Mouse (Mus musculus): ENCODE results near the gene Tfeb. TPM values are rescaled to one million over a fixed set of nuclear protein-coding genes. Genes with fewer than 3 reads are reported as not detected.

Tfeb gene
- polyA plus RNA-seq, 2 experiments, result 10.6 to 12.2 TPM

GRCm38 (mm10) chr17:47832501-47833028, 95.7 kb downstream of the Tfeb start:
- Histone ChIP-seq H3K4me1 (ENCODE audit: control insufficient read depth, insufficient read depth, low read length) (peaks cover 42% of the 10 kb centered on the region), H3K4me2 (replicated peaks; ENCODE audit: low read depth, low read length, severe bottlenecking) (peak overlapping the region; percentile 88), H3K4me3 (replicated peaks; ENCODE audit: low read length) (peak overlapping the region; percentile 92), H3K36me3 (ENCODE audit: control insufficient read depth, insufficient read depth, low read length) (peaks cover 30% of the 10 kb centered on the region), H3K9ac (ENCODE audit: low read depth, low read length, severe bottlenecking) (peak overlapping the region; percentile 84), H3K9me3 (ENCODE audit: control insufficient read depth, low read length) (no peaks in the 10 kb centered on the region), H3K27me3 (ENCODE audit: control insufficient read depth, insufficient read depth, low read length) (no peaks in the 10 kb centered on the region; the same call in 1 of the 2 replicates), H3K27ac (replicated peaks; ENCODE audit: low read depth, low read length) (peak overlapping the region; percentile 87)
- peak; percentile 54 for ATAC-seq (ENCODE audit: low FRiP score, low read depth)
- DNase-seq (ENCODE audit: low spot score), result no peak
- under 1% methylated on average over 16 of the region's 17 CpGs for WGBS
- no peak for TF ChIP-seq POLR2A (IDR thresholded peaks at IDR 0.05; ENCODE audit: borderline replicate concordance, extremely low read depth, insufficient read depth, insufficient read length)

GRCm38 (mm10) chr17:47833029-47833627, 96.3 kb downstream of the Tfeb start:
- WGBS, result 2% methylated on average over 28 of the region's 45 CpGs
- peak; percentile 82 for ATAC-seq (ENCODE audit: low FRiP score, low read depth)

DNA sequence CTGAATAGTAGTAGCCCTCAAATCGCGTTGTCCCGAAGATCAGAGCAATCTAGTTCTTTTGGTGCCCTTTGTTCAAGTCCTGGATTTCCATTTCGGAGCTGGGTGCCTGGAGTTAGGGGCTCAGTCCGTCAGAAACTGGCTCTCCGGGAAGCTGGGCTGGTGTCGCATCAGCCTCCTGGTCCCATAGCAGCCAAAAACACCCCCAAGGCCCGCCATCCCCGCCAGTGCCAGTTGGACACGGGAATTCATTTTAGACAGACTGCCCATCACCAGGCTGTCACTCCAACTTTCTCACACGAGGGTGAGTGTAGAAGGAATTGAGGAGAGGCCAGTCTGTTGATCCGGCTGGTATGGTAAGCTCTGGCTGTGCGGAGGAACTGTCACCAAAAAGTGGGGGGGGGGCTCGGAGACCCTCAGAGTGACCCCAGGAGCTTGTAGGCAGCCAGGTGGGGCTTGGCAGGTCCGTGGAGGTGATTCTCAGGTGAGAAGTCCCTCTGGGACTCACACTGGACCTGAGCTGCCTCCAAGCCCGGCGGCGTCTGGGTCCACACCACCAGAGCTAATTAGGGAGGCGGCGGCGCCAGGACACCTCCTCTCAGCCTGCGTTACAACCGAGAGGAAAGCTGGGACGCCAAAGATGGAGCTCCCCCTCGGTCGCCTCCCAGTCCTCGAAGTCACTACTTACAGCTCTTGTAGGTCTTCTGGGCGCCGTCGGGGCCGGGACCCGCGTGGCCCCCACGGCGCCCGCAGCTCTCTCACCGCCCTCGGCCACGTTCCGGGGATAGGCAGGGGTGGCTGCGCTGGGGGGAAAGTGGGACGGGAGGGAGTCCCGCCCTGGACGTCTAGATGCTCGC, 97.0 kb downstream of the Tfeb start:
- H3K27ac ChIP-seq (replicated peaks; ENCODE audit: low read depth, low read length), result peak overlapping the region; percentile 87
- peaks cover 47% of the 10 kb centered on the region for H3K4me1 ChIP-seq (ENCODE audit: control insufficient read depth, insufficient read depth, low read length)
- H3K4me2 ChIP-seq (replicated peaks; ENCODE audit: low read depth, low read length, severe bottlenecking), result peak overlapping the region; percentile 88
- no peaks in the 10 kb centered on the region; the same call in 1 of the 2 replicates for H3K27me3 ChIP-seq (ENCODE audit: control insufficient read depth, insufficient read depth, low read length)
- DNase-seq (ENCODE audit: low spot score) (no peak), ATAC-seq (ENCODE audit: low FRiP score, low read depth) (no peak)
- peaks cover 19% of the 10 kb centered on the region for H3K36me3 ChIP-seq (ENCODE audit: control insufficient read depth, insufficient read depth, low read length)
- TF ChIP-seq POLR2A (IDR thresholded peaks at IDR 0.05; ENCODE audit: borderline replicate concordance, extremely low read depth, insufficient read depth, insufficient read length), result no peak
- peak overlapping the region; percentile 84 for H3K9ac ChIP-seq (ENCODE audit: low read depth, low read length, severe bottlenecking)
- H3K4me3 ChIP-seq (replicated peaks; ENCODE audit: low read length), result peak overlapping the region; percentile 92
- whole genome bisulfite sequencing, result 1% methylated on average over 43 of the region's 45 CpGs
- no peaks in the 10 kb centered on the region for H3K9me3 ChIP-seq (ENCODE audit: control insufficient read depth, low read length)

More at GRCm38 (mm10) chr17:47833029-47833627, 96.3 kb downstream of the Tfeb start:
- Histone ChIP-seq H3K9ac (ENCODE audit: low read depth, low read length, severe bottlenecking) (peak overlapping the region; percentile 84), H3K9me3 (ENCODE audit: control insufficient read depth, low read length) (no peaks in the 10 kb centered on the region), H3K4me3 (replicated peaks; ENCODE audit: low read length) (peak overlapping the region; percentile 92), H3K27ac (replicated peaks; ENCODE audit: low read depth, low read length) (peak overlapping the region; percentile 87), H3K4me1 (ENCODE audit: control insufficient read depth, insufficient read depth, low read length) (peaks cover 48% of the 10 kb centered on the region), H3K36me3 (ENCODE audit: control insufficient read depth, insufficient read depth, low read length) (peaks cover 26% of the 10 kb centered on the region), H3K4me2 (replicated peaks; ENCODE audit: low read depth, low read length, severe bottlenecking) (peak overlapping the region; percentile 88), H3K27me3 (ENCODE audit: control insufficient read depth, insufficient read depth, low read length) (no peaks in the 10 kb centered on the region; the same call in 1 of the 2 replicates)
- TF ChIP-seq POLR2A (IDR thresholded peaks at IDR 0.05; ENCODE audit: borderline replicate concordance, extremely low read depth, insufficient read depth, insufficient read length), result peak; percentile 62; the same call in 1 of the 2 replicates
- DNase-seq (ENCODE audit: low spot score), result peak; percentile 79

GRCm38 (mm10) chr17:47834482-47834767, 97.6 kb downstream of the Tfeb start, which contains the start of gene Mdfi:
TSS of gene Mdfi (minus strand) at chr17:47834691.
- no peak for DNase-seq (ENCODE audit: low spot score)
- no peak for ATAC-seq (ENCODE audit: low FRiP score, low read depth)
- peak within 1 kb of the TSS; percentile 87 for H3K27ac ChIP-seq (replicated peaks; ENCODE audit: low read depth, low read length)
- peaks cover 13% of the 10 kb centered on the region for H3K36me3 ChIP-seq (ENCODE audit: control insufficient read depth, insufficient read depth, low read length)
- H3K27me3 ChIP-seq (ENCODE audit: control insufficient read depth, insufficient read depth, low read length), result no peaks in the 10 kb centered on the region; the same call in 1 of the 2 replicates
- whole genome bisulfite sequencing, result 2% methylated on average over 18 of the region's 18 CpGs
- peak within 1 kb of the TSS; percentile 84 for H3K9ac ChIP-seq (ENCODE audit: low read depth, low read length, severe bottlenecking)
- H3K4me1 ChIP-seq (ENCODE audit: control insufficient read depth, insufficient read depth, low read length), result peaks cover 42% of the 10 kb centered on the region
- peak within 1 kb of the TSS; percentile 92 for H3K4me3 ChIP-seq (replicated peaks; ENCODE audit: low read length)
- no peaks in the 10 kb centered on the region for H3K9me3 ChIP-seq (ENCODE audit: control insufficient read depth, low read length)
- peak within 1 kb of the TSS; percentile 88 for H3K4me2 ChIP-seq (replicated peaks; ENCODE audit: low read depth, low read length, severe bottlenecking)
- TF ChIP-seq POLR2A (IDR thresholded peaks at IDR 0.05; ENCODE audit: borderline replicate concordance, extremely low read depth, insufficient read depth, insufficient read length), result no peak

- H3K36me3 ChIP-seq (ENCODE audit: control insufficient read depth, insufficient read depth, low read length), result no peaks in the 10 kb centered on the region
- no peak for TF ChIP-seq POLR2A (IDR thresholded peaks at IDR 0.05; ENCODE audit: borderline replicate concordance, extremely low read depth, insufficient read depth, insufficient read length)
- no peaks in the 10 kb centered on the region for H3K9me3 ChIP-seq (ENCODE audit: control insufficient read depth, low read length)
- H3K9ac ChIP-seq (ENCODE audit: low read depth, low read length, severe bottlenecking), result no peak overlapping the region
- no peak overlapping the region for H3K4me2 ChIP-seq (replicated peaks; ENCODE audit: low read depth, low read length, severe bottlenecking)
- H3K27ac ChIP-seq (replicated peaks; ENCODE audit: low read depth, low read length), result no peak overlapping the region
- no peaks in the 10 kb centered on the region; the same call in 1 of the 2 replicates for H3K27me3 ChIP-seq (ENCODE audit: control insufficient read depth, insufficient read depth, low read length)
- 43% methylated on average over 6 of the region's 6 CpGs for WGBS
- no peak for DNase-seq (ENCODE audit: low spot score)
- H3K4me1 ChIP-seq (ENCODE audit: control insufficient read depth, insufficient read depth, low read length), result peaks cover 24% of the 10 kb centered on the region
- ATAC-seq (ENCODE audit: low FRiP score, low read depth), result no peak
- no peak overlapping the region for H3K4me3 ChIP-seq (replicated peaks; ENCODE audit: low read length)
Observed at GRCm38 (mm10) chr17:47837808-47838207, 101.0 kb downstream of the Tfeb start.
